Mouse (Mus musculus): Measurements from ENCODE around the gene S1pr2.

The S1pr2 gene

DNA sequence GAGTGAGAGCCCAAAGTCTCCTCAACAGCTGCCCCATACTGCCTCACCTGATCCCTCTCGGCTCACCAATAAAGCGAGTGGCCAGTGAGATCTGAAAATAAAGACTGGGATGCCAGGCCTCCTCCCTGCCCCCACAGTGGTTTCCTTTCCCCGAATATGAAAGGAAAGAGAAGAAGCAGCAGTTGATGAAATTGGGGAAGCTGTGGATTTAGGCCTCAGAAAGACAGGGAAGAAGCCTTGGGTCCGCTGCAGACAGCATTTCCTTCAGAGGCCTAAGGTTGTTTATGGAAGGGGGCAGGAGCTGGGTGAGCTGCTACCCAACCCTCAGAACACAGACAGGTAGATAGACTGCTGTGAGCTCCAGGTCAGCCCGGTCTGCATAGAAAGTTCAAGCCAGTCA lies 9.8 kb downstream of the S1pr2 start:
- no peak for DNase-seq (ENCODE audit: low spot score)

DNA sequence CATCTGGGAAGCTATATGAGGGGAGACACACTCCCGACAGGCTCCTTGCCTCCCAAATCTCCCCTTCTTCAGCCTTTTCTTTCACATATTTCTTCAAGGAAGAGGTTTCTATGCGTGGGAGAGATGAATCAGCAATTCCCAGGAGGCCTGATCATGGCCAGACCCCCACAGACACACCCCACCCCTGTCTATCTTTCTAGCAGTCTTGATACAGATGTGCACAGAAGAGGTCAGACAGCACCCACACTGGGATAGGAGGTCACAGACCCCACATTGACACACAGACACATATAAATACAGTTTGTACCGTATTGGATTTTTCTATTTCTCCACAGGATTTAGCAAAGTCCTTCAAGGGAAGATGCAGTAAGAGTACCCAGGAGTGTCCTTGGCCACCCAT lies 10.6 kb downstream of the S1pr2 start:
- no peak for DNase-seq (ENCODE audit: low spot score)

DNA sequence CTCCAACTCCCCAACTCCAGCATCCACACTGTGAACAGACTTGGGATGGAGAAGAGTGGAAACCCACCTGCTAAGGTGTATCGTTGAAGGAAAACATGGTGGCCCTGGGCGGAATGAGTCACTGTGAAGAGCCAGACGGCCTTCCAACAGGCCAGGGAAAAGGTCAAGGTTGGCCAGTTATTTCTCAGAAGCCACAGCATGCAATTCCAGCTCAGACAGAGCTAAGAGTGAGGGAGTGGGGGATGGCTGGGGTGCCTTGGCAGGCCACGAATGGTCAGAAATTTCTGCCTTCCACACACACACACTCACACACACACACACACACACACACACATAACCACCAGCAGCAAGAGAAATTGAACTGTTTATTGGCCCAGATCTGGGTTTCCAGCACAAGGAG lies 11.0 kb downstream of the S1pr2 start:
- no peak for DNase-seq (ENCODE audit: low spot score)

DNA sequence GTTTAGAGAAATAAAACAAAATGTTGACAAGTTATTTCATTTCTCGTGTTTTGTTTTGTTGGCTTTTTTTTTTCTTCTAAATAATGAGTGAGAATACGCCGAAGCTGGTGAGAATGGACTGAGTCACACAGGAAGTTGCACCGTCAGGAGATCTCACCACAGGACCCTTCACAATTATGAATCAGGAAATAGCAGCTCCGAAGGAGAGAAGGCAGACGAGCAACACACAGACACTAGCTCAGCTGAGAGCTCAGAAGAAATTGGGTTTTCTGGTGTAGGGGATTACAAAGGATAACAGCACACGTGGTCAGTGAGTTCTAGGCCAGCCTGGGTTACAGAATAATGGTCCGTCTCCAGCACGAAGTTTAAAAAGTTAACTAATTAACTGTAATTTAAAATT lies 15.0 kb downstream of the S1pr2 start:
- no peak for DNase-seq (ENCODE audit: low spot score)

DNA sequence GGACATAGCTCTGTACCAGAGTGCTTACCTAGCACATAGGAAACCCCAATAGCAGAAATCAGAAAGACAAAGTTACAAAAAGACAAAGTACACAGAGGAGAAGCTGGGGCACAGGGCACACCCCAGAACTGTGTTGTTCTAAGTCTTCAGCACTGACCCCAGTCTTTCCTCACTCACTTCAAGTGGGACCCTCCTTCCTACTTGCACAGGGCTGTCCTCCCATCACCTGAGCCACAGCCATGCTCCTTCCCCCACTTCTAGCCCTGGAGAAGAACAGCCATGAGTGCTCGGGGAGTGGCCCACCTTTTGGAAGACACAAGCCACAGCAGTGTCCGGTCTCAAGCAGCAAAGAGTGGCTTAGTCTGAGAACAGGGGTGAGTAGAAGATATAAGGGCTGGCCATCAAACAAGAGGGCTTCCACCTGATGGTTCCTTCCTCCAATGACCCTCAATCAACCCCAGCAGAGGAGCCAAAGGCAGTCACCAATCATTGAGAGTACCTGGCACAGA lies 17.1 kb downstream of the S1pr2 start, which contains the start of gene Dnmt1:
Gene Dnmt1 (minus strand): TSS at position 459 of the 509 bp plus-strand sequence.
- DNase-seq (ENCODE audit: low spot score) = no peak

DNA sequence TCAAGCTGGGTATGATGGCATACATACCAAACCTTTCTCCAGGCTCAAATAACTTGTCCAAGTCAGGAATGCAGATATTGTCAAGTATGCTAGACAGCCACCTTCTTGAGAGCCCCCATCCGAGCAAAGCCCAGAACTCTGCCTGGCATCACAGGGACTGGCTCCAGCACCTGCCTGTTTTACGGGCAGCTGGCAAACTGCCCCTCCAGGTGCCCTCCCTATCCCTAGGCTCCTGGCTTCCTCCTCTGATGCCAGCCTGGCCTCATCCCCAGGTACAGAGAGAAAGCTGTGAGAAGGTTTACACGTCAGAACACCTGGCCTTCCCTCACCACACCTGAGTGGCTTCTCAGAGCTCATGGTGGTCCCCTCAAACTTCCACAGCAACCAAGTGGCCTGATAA lies 19.6 kb downstream of the S1pr2 start:
- DNase-seq (ENCODE audit: low spot score) = no peak

DNA sequence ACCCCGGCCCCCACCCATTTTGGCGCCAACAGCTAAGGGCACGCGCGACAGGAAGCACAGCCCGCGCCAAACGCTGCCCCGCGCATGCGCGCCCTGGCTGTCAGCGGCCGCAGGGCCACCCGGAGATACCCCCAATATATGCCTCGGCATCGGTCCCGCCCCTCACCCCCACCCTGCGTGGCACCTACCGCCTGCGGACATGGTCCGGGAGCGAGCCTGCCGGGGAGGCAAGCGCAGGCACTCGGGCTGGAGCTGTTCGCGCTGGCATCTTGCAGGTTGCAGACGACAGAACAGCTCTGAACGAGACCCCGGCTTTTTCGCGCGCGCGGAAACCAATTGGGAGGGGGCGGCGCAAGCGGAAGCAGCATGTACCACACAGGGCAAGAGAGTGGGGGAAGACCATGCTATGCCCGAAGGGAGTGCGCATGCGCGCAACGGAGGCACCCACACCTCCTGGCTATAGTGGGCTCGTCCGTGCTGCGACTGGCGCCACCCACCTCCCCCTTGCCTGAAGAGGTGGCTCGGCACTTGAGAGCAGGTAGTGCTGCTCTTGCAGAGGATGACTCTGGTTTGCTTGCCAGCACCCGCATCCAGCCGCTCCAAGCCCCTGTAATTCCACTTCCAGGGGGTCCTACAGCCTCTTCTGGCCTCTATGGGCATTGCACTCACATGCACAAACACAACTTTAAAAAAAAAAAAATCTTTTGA lies 23.9 kb downstream of the S1pr2 start:
- DNase-seq (ENCODE audit: low spot score) = peak; percentile 98

DNA sequence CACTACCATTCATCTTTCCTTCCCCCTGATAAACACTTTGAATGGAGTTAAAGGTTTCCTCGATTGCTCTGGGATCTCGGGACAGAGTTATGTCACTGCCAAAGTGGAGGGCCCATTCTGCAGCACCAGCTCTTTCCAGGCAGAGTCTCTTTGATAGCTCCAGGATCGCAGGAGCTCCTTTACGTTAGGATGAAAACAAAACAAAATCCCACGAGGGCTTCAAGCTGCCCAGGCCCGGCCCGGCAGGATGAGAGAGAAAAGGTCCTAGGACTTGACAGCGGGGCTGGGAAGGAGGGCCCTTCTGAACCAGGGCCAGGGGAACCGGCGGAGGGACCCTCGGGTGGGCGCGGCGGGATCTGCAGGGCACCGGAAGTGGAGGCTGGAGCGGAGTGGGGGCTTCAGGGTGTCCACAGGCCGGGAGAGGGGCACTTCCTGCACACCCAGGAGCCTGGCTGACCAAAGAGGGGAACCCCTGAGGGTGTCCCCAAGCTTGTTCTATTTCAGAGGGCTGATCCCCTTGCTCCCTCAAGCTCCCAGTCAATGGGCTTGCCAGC lies 24.5 kb downstream of the S1pr2 start:
- DNase-seq (ENCODE audit: low spot score) = no peak

DNA sequence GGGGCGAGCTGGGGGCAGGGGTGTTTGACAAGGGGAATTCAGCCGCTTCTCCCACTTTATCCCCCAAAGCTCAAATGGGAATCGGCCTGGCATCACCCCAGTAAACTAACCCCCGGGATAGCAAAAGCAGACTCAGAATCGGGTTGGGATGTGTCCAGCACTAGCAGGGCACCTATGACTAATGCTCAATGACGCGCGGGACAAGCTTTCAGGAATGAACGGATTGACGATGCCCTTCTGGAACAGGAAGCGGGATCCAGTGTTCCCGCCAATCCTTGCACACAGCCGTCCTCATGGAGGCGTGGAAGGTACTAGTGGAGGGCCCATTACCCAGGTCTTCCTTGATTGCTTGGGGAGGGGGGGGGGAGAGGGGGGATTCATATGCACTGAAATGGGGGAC lies 25.1 kb downstream of the S1pr2 start:
- peak; percentile 43 for DNase-seq (ENCODE audit: low spot score)

DNA sequence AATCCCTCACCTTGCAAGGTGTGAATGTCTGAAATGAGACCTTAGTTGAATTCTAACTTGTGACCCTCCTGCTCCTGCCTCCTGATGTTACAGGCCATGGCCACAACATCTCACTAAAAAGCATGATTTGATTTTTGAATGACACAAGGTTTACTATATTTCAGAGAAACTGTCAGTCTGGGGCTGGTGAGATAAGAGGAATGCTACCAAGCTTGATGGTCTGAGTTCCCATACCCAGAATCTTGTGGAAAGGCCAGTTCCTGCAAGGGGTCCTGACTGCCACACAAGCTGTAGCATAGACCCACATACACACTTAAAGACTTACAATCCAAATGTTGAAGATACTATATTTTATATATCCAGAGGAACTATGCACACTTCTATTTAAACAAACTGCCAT lies 26.2 kb downstream of the S1pr2 start:
- no peak for DNase-seq (ENCODE audit: low spot score)

DNA sequence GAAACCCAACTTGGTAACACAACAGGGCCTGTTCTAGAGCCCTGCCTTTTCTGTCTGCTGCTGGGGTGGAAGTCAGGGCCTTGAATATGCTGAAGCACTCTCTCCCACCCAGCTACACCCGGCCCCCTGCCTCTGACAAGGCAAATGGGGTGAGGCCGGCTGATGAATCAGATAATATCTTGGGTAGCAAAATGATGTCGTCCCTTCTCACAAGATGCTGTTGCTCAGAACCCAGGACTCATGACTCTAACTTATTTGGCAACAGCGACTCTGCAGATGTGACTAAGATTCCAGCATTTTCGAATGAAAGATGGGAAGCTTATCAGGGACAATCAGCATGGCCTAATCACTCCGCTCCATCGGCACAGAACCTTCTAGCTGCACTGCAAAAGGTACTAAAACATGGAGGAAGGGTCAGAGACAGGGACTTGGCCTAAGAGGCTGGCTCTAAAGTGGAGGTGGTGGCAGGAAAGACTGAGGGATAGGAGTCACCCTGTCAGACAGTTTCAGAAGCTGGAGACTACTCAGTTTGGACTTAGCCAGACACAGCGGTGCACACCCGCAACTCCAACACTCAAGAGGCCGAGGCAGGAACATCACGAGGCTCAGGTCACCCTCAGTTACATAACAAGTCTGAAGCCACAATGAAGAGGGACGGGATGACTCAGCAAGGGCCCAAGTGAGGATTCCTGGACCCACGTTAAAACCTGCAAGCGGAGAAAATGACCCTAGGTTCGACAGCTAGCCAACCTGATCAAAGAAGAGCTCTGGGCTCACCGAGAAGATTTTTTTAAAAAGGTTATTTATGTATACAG lies 30.3 kb downstream of the S1pr2 start:
- peak; percentile 42 for DNase-seq (ENCODE audit: low spot score)

DNA sequence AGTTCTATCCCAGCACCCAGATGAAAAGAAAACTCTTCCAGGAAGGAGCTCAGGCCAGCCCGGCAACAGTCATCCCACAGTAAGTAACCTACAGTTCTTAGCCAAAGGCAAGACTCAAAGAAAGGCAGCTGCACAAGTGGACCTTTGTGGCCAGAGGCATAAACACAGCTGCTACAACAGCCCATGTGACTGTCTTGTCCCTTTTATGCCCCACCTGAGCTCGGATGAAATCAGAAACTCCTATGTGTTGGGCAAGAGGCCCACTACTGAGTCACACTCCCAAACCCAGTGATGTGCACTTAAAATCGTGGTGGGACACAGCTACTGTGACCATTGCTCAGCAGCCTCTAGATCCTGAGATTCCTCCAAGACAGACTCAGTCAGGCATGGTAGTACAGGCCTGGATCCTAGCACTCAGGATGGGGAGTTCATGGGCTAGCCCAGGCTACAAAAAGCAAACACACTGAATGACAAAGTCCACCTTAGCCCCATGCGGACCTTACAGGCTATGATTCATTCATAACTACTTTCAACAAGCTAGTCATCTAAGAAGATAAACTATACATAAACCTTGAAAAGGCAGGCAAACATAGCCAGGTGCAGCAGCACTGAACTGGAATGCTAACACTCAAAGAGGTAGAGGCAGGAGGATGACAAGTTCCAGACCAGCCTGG lies 31.7 kb downstream of the S1pr2 start:
- no peak for DNase-seq (ENCODE audit: low spot score)

DNA sequence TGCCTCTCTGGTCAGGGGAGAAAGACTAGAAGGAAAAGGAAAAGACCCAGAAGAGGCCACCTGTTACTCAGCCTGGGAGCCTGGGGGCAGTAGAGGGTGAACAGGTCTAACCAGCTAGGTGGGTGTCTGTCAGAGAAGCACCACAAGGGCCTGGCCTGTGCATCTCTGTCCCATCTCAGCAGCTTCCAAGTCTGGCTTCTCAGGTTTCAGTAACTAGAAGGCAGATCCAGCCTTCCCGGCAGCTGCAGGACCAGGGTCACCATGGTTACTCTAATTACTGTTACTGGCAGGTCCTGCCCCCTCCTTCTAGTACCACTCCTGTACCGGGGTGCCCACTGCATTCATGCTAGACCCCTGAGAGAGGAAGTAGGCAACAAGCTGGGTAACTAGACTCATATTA lies 32.7 kb downstream of the S1pr2 start:
- no peak for DNase-seq (ENCODE audit: low spot score)

DNA sequence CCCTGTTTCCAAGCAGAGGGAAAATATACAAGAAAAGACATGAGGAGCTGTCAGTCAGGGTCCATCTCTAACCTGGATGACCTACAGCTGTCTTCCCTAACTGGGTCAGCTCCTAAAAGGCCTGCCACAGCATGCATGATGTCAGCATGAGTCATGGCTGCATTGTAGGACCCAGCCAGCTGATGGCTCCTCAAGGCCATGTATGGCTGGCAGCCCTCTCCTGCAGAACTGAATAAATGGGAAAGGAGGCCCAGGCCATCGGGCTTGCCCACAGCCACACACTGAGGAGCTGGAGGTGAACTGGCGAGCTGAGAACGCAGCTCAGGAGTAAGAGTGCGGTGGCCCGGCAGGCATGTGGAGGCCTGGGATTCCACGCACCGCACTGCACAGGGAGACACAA lies 33.2 kb downstream of the S1pr2 start:
- DNase-seq (ENCODE audit: low spot score) = no peak

DNA sequence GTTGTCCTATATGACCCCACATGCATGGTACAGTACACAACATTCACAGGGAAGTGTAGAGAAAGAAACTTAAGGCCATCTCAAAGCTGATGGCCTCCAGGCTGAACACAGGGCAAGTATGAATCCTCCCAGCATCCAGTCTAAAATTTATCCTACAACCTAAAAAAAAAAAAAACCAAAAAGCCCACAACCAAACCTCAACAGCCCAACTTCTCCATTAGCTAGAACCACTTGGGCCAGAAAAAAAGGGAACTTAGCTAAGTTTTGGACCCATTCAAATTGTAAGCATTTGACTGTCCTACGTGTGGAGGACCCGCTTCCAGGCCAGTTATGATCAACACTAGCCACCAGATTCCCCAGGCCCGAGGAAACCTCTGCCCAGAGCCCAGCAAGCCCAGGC lies 53.3 kb downstream of the S1pr2 start:
- no peak for DNase-seq (ENCODE audit: low spot score)

DNA sequence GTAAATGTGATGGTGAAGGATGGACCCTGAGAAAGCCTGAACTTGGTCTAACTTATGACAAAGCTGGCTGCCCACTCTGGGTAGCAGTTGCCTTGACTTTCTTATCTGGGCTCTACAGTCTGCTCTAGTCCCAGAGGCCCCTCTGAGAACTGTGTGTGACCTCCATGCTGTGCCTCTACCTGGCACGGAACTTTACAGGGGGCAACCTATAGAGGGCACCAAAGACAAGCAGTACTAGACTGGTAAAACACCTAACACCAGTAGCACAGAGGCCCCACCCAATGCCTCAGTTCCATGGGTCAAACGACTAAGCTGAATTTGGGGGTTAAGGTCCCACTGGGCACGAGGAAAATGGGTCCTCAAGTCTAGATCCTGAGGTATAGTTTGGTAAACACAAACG lies 60.4 kb downstream of the S1pr2 start:
- no peak for DNase-seq (ENCODE audit: low spot score)
